Mouse (Mus musculus): ENCODE data around the gene Nr3c2.

DNA sequence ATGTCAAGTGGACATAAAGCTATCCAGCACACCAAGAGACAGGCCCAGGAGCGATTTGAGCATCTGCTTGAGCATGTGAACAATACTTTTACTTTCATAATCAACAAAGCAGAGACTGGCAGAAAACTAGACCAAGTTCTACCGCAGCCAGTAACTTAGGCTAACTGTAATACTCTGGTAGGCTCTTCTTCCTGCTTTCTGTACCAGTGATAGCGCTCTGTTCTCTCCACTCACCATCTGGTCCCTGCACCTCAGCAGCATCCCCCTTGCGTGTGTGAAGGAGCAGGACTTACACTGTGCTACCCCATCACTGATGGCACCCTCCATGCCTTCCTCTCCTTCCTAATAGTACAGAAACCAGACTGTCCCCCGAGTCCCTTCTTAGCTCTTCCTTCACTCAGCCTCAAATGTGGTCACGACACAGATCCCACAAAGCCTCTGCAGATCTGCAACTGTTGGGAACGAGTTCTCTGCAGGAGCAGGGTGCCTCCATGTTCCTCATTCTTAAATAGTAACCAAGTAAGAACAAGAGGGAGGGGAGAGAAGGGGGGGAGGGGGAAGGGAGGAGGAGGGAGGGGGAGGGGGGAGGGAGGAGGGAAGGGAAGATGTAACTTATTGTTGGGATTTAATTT, 383.5 kb downstream of the Nr3c2 start:
- TF ChIP-seq POLR2A (IDR thresholded peaks at IDR 0.05; ENCODE audit: insufficient read depth, low read length) (no peak), CTCF (IDR thresholded peaks at IDR 0.05; ENCODE audit: low read depth, low read length) (no peak)
